Mouse (Mus musculus): ENCODE results near the gene Mroh8. TPM values are rescaled to one million over a fixed set of nuclear protein-coding genes. Genes with fewer than 3 reads are reported as not detected.
"Not testable (repeated sequence)": the region's sequence is repeated elsewhere in the genome, so short reads cannot be mapped to it uniquely, and the experiment has no call there.

The Mroh8 gene
- total and polyA plus RNA-seq, 3 experiments: 0.15 to 0.18 TPM; not detected in 1

DNA sequence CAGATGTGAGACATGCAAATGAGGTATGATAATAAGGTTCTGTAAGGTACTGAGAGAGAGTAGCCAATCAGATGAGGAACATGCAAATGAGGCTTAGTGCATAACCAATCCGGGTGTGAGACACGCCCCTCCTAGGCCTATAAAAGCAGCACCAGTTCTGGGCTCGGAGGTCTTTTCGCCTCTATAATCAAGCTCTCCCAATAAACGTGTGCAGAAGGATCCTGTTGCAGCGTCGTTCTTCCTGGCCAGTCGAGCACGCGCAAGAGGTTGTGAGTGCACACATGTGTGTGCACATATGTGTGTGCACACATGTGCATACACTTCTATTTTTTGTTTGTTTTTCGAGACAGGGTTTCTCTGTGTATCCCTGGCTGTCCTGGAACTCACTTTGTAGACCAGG is 80.9 kb downstream of the Mroh8 start:
- H3K27me3 ChIP-seq (ENCODE audit: control insufficient read depth in 1 of 2, insufficient read depth in 2 of 2, low read length in 2 of 2); H3K9ac ChIP-seq (ENCODE audit: control insufficient read depth, low read depth, low read length, poor library complexity, severe bottlenecking); H3K9me3 ChIP-seq (replicated peaks; ENCODE audit: insufficient read depth, low read length); H3K27ac ChIP-seq (ENCODE audit: control insufficient read depth, low read depth, low read length); H3K4me1 ChIP-seq (ENCODE audit: control insufficient read depth in 1 of 2, insufficient read depth in 2 of 2, low read length in 2 of 2); H3K79me2 ChIP-seq (ENCODE audit: control insufficient read depth, insufficient read depth, low read length, poor library complexity); H3K4me3 ChIP-seq (ENCODE audit: control insufficient read depth in 1 of 2, insufficient read depth in 1 of 2, low read depth in 2 of 2, low read length in 2 of 2): not testable (repeated sequence)
- TF ChIP-seq NELFE (IDR thresholded peaks at IDR 0.05; ENCODE audit: low read depth, low read length) (peak; percentile 35; the same call in 1 of the 2 replicates), POLR2A (IDR thresholded peaks at IDR 0.05; ENCODE audit: control insufficient read depth in 1 of 2, insufficient read depth in 1 of 2, low read depth in 1 of 2, low read length in 2 of 2, poor library complexity in 1 of 2) (peak in 1 of 2 experiments; percentile 46; a peak in 1 of 4 replicates), TBP (IDR thresholded peaks at IDR 0.05; ENCODE audit: low read depth, low read length) (peak; percentile 79)
- peaks cover 15 to 34% of the 10 kb centered on the region in 2 experiments for H3K36me3 ChIP-seq (ENCODE audit: control insufficient read depth in 1 of 2, insufficient read depth in 2 of 2, low read length in 2 of 2)
- DNase-seq (ENCODE audit: low read depth, low spot score): peak; percentile 52

DNA sequence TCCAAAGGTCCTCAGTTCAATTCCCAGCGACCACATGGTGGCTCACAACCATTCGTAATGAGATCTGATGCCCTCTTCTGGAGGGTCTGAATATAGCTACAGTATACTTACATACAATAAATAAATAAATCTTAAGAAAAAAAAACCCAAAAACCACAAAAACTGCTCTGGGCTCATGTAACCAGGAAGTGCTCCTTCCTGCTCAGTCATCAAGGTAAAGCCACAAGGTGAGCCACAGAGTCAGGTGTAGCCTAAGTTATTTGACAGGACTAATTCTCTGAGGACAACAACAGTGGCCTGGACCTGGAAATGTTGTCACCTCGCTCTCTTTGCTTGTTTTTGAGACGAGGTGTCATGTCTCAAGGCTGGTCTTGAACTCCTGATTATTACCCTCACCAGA is 88.7 kb downstream of the Mroh8 start:
- Histone ChIP-seq H3K79me2 (ENCODE audit: control insufficient read depth, insufficient read depth, low read length, poor library complexity) (no peaks in the 10 kb centered on the region), H3K4me3 (ENCODE audit: control insufficient read depth in 1 of 2, insufficient read depth in 1 of 2, low read depth in 2 of 2, low read length in 2 of 2) (no peak overlapping the region)
- TF ChIP-seq RCOR1 (IDR thresholded peaks at IDR 0.05; ENCODE audit: low read depth, low read length): no peak
- TF ChIP-seq ELF1 (IDR thresholded peaks at IDR 0.05; ENCODE audit: low read depth, low read length): 0 out of 2 replicates have a peak, but pooled peaks have one; percentile 14

DNA sequence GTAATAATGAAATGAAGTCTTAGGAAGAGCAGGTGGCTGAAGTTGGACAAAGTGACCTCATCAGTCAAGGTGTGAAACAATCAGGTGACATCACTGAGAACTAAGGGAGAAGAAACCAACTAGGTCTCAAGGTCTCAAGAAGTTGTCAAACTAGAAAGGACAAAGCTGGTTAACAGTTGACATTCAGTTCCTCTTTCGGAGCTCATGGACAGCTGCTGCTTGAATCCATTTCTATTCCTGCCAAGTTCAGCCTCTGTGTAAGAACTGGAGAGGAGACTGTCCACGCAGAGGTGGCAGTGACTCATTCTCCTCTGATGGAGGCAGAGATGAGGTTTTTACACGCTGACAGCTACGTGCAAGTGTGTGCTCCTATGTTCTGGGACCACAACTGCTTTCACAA is 92.1 kb downstream of the Mroh8 start:
- H3K79me2 ChIP-seq (ENCODE audit: control insufficient read depth, insufficient read depth, low read length, poor library complexity): no peaks in the 10 kb centered on the region
- no peaks in the 10 kb centered on the region for H3K4me1 ChIP-seq (ENCODE audit: control insufficient read depth in 1 of 2, insufficient read depth in 2 of 2, low read length in 2 of 2)
- TF ChIP-seq EP300 (IDR thresholded peaks at IDR 0.05; ENCODE audit: low read depth in 1 of 2, low read length in 2 of 2): peak in 1 of 2 experiments; percentile 46; a peak in 2 of 4 replicates
- peak; percentile 49; the same call in 1 of the 2 replicates for TF ChIP-seq ETS1 (IDR thresholded peaks at IDR 0.05; ENCODE audit: low read depth, low read length)
- no peak for TF ChIP-seq ZNF384 (IDR thresholded peaks at IDR 0.05; ENCODE audit: low read depth, low read length)
- peak; percentile 47; the same call in 1 of the 2 replicates for TF ChIP-seq JUND (IDR thresholded peaks at IDR 0.05; ENCODE audit: low read depth, low read length)
- no peak overlapping the region for H3K4me3 ChIP-seq (ENCODE audit: control insufficient read depth in 1 of 2, insufficient read depth in 1 of 2, low read depth in 2 of 2, low read length in 2 of 2)
- H3K9ac ChIP-seq (ENCODE audit: control insufficient read depth, low read depth, low read length, poor library complexity, severe bottlenecking): no peak overlapping the region
- DNase-seq (ENCODE audit: low read depth, low spot score): peak; percentile 70
- H3K27ac ChIP-seq (ENCODE audit: control insufficient read depth, low read depth, low read length): no peak overlapping the region
- H3K9me3 ChIP-seq (replicated peaks; ENCODE audit: insufficient read depth, low read length): no peaks in the 10 kb centered on the region
- H3K27me3 ChIP-seq (ENCODE audit: control insufficient read depth in 1 of 2, insufficient read depth in 2 of 2, low read length in 2 of 2): no peaks in the 10 kb centered on the region
- H3K36me3 ChIP-seq (ENCODE audit: control insufficient read depth in 1 of 2, insufficient read depth in 2 of 2, low read length in 2 of 2): peaks cover 5 to 26% of the 10 kb centered on the region in 2 experiments

More for the DNA sequence above, 88.7 kb downstream of the Mroh8 start:
- H3K9ac ChIP-seq (ENCODE audit: control insufficient read depth, low read depth, low read length, poor library complexity, severe bottlenecking): no peak overlapping the region
- H3K4me1 ChIP-seq (ENCODE audit: control insufficient read depth in 1 of 2, insufficient read depth in 2 of 2, low read length in 2 of 2): no peaks in the 10 kb centered on the region
- no peaks in the 10 kb centered on the region for H3K27me3 ChIP-seq (ENCODE audit: control insufficient read depth in 1 of 2, insufficient read depth in 2 of 2, low read length in 2 of 2)
- no peak for DNase-seq (ENCODE audit: low read depth, low spot score)
- H3K36me3 ChIP-seq (ENCODE audit: control insufficient read depth in 1 of 2, insufficient read depth in 2 of 2, low read length in 2 of 2): peaks cover 5 to 31% of the 10 kb centered on the region in 2 experiments
- H3K9me3 ChIP-seq (replicated peaks; ENCODE audit: insufficient read depth, low read length): no peaks in the 10 kb centered on the region
- H3K27ac ChIP-seq (ENCODE audit: control insufficient read depth, low read depth, low read length): no peak overlapping the region

GRCm38 (mm10) chr2:157186504-157186903 is 92.8 kb downstream of the Mroh8 start:
- H3K27ac ChIP-seq (ENCODE audit: control insufficient read depth, low read depth, low read length): no peak overlapping the region
- no peaks in the 10 kb centered on the region for H3K27me3 ChIP-seq (ENCODE audit: control insufficient read depth in 1 of 2, insufficient read depth in 2 of 2, low read length in 2 of 2)
- H3K9ac ChIP-seq (ENCODE audit: control insufficient read depth, low read depth, low read length, poor library complexity, severe bottlenecking): no peak overlapping the region
- peaks cover 5 to 26% of the 10 kb centered on the region in 2 experiments for H3K36me3 ChIP-seq (ENCODE audit: control insufficient read depth in 1 of 2, insufficient read depth in 2 of 2, low read length in 2 of 2)
- H3K9me3 ChIP-seq (replicated peaks; ENCODE audit: insufficient read depth, low read length): no peaks in the 10 kb centered on the region
- no peak for TF ChIP-seq USF1 (IDR thresholded peaks at IDR 0.05; ENCODE audit: low read depth, low read length)
- no peak for TF ChIP-seq MAX (IDR thresholded peaks at IDR 0.05; ENCODE audit: low read length)
- no peak for TF ChIP-seq SIN3A (IDR thresholded peaks at IDR 0.05; ENCODE audit: low read length)
- TF ChIP-seq TAL1 (IDR thresholded peaks at IDR 0.05; ENCODE audit: low read length): no peak
- no peak for TF ChIP-seq HCFC1 (IDR thresholded peaks at IDR 0.05; ENCODE audit: low read depth, low read length)
- TF ChIP-seq CHD1 (IDR thresholded peaks at IDR 0.05; ENCODE audit: low read depth, low read length): no peak
- TF ChIP-seq CTCF (IDR thresholded peaks at IDR 0.05 in 2 of 3, conservative IDR thresholded peaks at IDR 0.05 in 1 of 3; ENCODE audit: control insufficient read depth in 1 of 3, insufficient read depth in 1 of 3, low read depth in 2 of 3, low read length in 3 of 3, poor library complexity in 1 of 3, severe bottlenecking in 1 of 3): no peak
- no peak for TF ChIP-seq E2F4 (IDR thresholded peaks at IDR 0.05; ENCODE audit: borderline replicate concordance, low read depth, low read length)
- no peak for TF ChIP-seq MEF2A (IDR thresholded peaks at IDR 0.05; ENCODE audit: extremely low read depth, insufficient replicate concordance, low read depth, low read length, poor library complexity, severe bottlenecking)
- no peak for TF ChIP-seq NELFE (IDR thresholded peaks at IDR 0.05; ENCODE audit: low read depth, low read length)
- TF ChIP-seq RCOR1 (IDR thresholded peaks at IDR 0.05; ENCODE audit: low read depth, low read length): no peak
- no peak for TF ChIP-seq JUND (IDR thresholded peaks at IDR 0.05; ENCODE audit: low read depth, low read length)
- TF ChIP-seq MAZ (IDR thresholded peaks at IDR 0.05; ENCODE audit: low read depth, low read length): no peak
- no peak for TF ChIP-seq SMC3 (IDR thresholded peaks at IDR 0.05; ENCODE audit: low read depth, low read length)
- no peak for TF ChIP-seq ETS1 (IDR thresholded peaks at IDR 0.05; ENCODE audit: low read depth, low read length)
- no peak for TF ChIP-seq POLR2AphosphoS5 (IDR thresholded peaks at IDR 0.05; ENCODE audit: borderline replicate concordance, low read depth, low read length)
- H3K4me3 ChIP-seq (ENCODE audit: control insufficient read depth in 1 of 2, insufficient read depth in 1 of 2, low read depth in 2 of 2, low read length in 2 of 2): no peak overlapping the region
- no peak for DNase-seq (ENCODE audit: low read depth, low spot score)
- no peaks in the 10 kb centered on the region for H3K4me1 ChIP-seq (ENCODE audit: control insufficient read depth in 1 of 2, insufficient read depth in 2 of 2, low read length in 2 of 2)
- no peaks in the 10 kb centered on the region for H3K79me2 ChIP-seq (ENCODE audit: control insufficient read depth, insufficient read depth, low read length, poor library complexity)
